Mouse (Mus musculus) embryonic fibroblast, embryonic 13.5 days (primary cell): ENCODE measurements around the gene Dync1li1. TPM values are rescaled to one million over a fixed set of nuclear protein-coding genes. Genes with fewer than 3 reads are reported as not detected.
A peak's percentile ranks its signal among the peaks of the same experiment; 100 is the strongest.

Experiments used
- H3K27ac ChIP-seq: 2 replicates; pipeline ENCODE4 v1.5.1; 2012; ENCODE audit warnings: low read length, control low read depth, inconsistent platforms; ENCODE audit not compliant: insufficient read depth
- H3K4me1 ChIP-seq: 2 replicates; pipeline ENCODE4 v1.6.1; 2011; ENCODE audit warnings: low read length; ENCODE audit not compliant: control insufficient read depth, insufficient read depth
- H3K4me3 ChIP-seq: 2 replicates; pipeline ENCODE4 v1.5.1; 2011; ENCODE audit warnings: mild to moderate bottlenecking, control low read depth, low read length; ENCODE audit not compliant: insufficient read depth
- CTCF ChIP-seq: IDR thresholded peaks from 2 replicates; pipeline ENCODE4 v1.5.1; 2011; ENCODE audit warnings: mild to moderate bottlenecking, control low read depth, low read length, moderate library complexity, borderline replicate concordance; ENCODE audit not compliant: insufficient read depth
- POLR2A ChIP-seq: IDR thresholded peaks from 2 replicates; pipeline ENCODE4 v1.6.1; 2011; ENCODE audit warnings: low read depth, mild to moderate bottlenecking, control low read depth, low read length, moderate library complexity
- polyA plus RNA-seq: library from polyadenylated mRNA; stranded (reverse); fragments of >200 nt; gene quantifications from 2 replicates; pipeline ENCODE4 v1.2.4, GENCODE M21; 2011; ENCODE audit warnings: low read depth; ENCODE audit not compliant: missing spikeins, insufficient read length

The Dync1li1 gene
- polyA plus RNA-seq, 1 experiment = 58.0 TPM

GRCm38 (mm10) chr9:114763341-114763740 is 74.8 kb downstream of the Dync1li1 start:
- Histone ChIP-seq H3K4me1 (no peaks in the 10 kb centered on the region; the same call in 1 of the 2 replicates), H3K4me3 (no peak overlapping the region), H3K27ac (no peak overlapping the region)
- TF ChIP-seq POLR2A = no peak
- 0 out of 2 replicates have a peak, but pooled peaks have one; percentile 24 for TF ChIP-seq CTCF

- H3K4me3 ChIP-seq = no peak overlapping the region
- no peaks in the 10 kb centered on the region; the same call in 1 of the 2 replicates for H3K4me1 ChIP-seq
- peak overlapping the region; percentile 44; the same call in 1 of the 2 replicates for H3K27ac ChIP-seq
- TF ChIP-seq CTCF (no peak), POLR2A (no peak)
These were observed 78.4 kb downstream of the Dync1li1 start for GRCm38 (mm10) chr9:114767030-114767429.

GRCm38 (mm10) chr9:114767507-114767906 is 78.9 kb downstream of the Dync1li1 start:
- no peak for TF ChIP-seq POLR2A
- no peak for TF ChIP-seq CTCF
- H3K4me1 ChIP-seq = no peaks in the 10 kb centered on the region; the same call in 1 of the 2 replicates
- peak overlapping the region; percentile 44; the same call in 1 of the 2 replicates for H3K27ac ChIP-seq
- H3K4me3 ChIP-seq = no peak overlapping the region

GRCm38 (mm10) chr9:114768066-114768465 is 79.5 kb downstream of the Dync1li1 start:
- H3K27ac ChIP-seq = no peak overlapping the region
- no peak for TF ChIP-seq POLR2A
- TF ChIP-seq CTCF = no peak

GRCm38 (mm10) chr9:114770224-114770623 is 81.6 kb downstream of the Dync1li1 start:
- H3K4me3 ChIP-seq = no peak overlapping the region
- H3K27ac ChIP-seq = no peak overlapping the region
- H3K4me1 ChIP-seq = no peaks in the 10 kb centered on the region; the same call in 1 of the 2 replicates
- TF ChIP-seq CTCF = no peak
- no peak for TF ChIP-seq POLR2A

More at GRCm38 (mm10) chr9:114768066-114768465, 79.5 kb downstream of the Dync1li1 start:
- Histone ChIP-seq H3K4me1 (no peaks in the 10 kb centered on the region; the same call in 1 of the 2 replicates), H3K4me3 (no peak overlapping the region)

- no peak overlapping the region for H3K27ac ChIP-seq
- TF ChIP-seq CTCF = no peak
- TF ChIP-seq POLR2A = no peak
- no peaks in the 10 kb centered on the region; the same call in 1 of the 2 replicates for H3K4me1 ChIP-seq
- H3K4me3 ChIP-seq = no peak overlapping the region
These were observed 83.0 kb downstream of the Dync1li1 start for GRCm38 (mm10) chr9:114771565-114771964.

Other genes with a start within 250 kb of the Dync1li1 start
- gene Ccr4, start 183.9 kb upstream of the Dync1li1 start, polyA plus RNA-seq = not detected in 2 replicates
- not detected in 2 replicates for gene C130032M10Rik, start 173.1 kb upstream of the Dync1li1 start, polyA plus RNA-seq
- 1.1 and 1.2 TPM in 2 replicates for gene Trim71, start 124.4 kb upstream of the Dync1li1 start, polyA plus RNA-seq
- 32.2 and 38.6 TPM in 2 replicates for gene Cnot10, start 48.6 kb upstream of the Dync1li1 start, polyA plus RNA-seq
- gene Cmtm6, start 42.3 kb downstream of the Dync1li1 start, polyA plus RNA-seq = 17.6 and 17.8 TPM in 2 replicates
- 95.8 and 105 TPM in 2 replicates for gene Cmtm7, start 93.1 kb downstream of the Dync1li1 start, polyA plus RNA-seq
- 1.3 and 1.8 TPM in 2 replicates for gene Cmtm8, start 155.4 kb downstream of the Dync1li1 start, polyA plus RNA-seq
- 8.1 and 8.9 TPM in 2 replicates for gene Gpd1l, start 245.2 kb downstream of the Dync1li1 start, polyA plus RNA-seq